In the genomic region with DNA sequence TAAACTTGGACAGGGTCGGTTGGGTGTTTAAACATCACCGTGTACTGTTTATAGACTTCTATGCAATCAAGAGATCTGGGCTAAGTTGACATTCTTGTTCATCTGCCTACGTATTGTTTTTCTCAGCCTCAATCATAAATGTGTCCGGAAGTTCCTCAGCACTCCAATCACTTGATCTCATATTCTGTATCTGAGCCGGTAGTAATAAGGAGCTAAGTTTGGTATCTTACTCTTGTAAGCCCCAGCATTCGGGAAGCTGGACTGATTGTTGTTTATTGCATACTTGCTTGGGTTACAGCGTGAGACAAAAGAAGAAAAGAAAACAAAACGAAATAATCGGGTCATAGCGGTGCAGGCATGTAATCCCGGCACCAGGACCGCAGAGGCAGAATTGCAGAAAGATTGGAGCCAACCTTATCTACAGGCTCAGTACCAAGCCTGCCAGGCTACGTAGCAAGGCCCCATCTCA, we compare ENCODE assay signal across 8 mouse cellular contexts. TPM values are rescaled to one million over a fixed set of nuclear protein-coding genes. Genes with fewer than 3 reads are reported as not detected.
DNase-seq lines count a peak whose midpoint lies in the region; ATAC-seq and TF ChIP-seq lines count a peak whose summit lies in the region.

No protein-coding gene starts in this region.

- 0 out of 2 replicates have a peak, but pooled peaks have one; percentile 1 for ATAC-seq in limb, embryonic 14.5 days (ENCODE audit: low FRiP score, low read depth)

- peak overlapping the region; percentile 91 for H3K4me3 ChIP-seq in kidney, adult 2 months (ENCODE audit: insufficient read depth, low read depth, low read length)
- peak overlapping the region; percentile 73 to 96 for H3K4me3 ChIP-seq in MEL (ENCODE audit: control insufficient read depth in 1 of 2, insufficient read depth in 1 of 2, low read depth in 2 of 2, low read length in 2 of 2)
- H3K4me3 ChIP-seq in embryonic fibroblast, embryonic 13.5 days (ENCODE audit: insufficient read depth, low read length): peak overlapping the region; percentile 59
- peak overlapping the region; percentile 91 for H3K4me3 ChIP-seq in limb, embryonic 14.5 days (replicated peaks; ENCODE audit: low read length)
- H3K4me3 ChIP-seq in small intestine, adult 2 months (ENCODE audit: low read depth, low read length): peak overlapping the region; percentile 98

- H3K27ac ChIP-seq in kidney, adult 2 months (ENCODE audit: insufficient read depth, low read depth, low read length): peak overlapping the region; percentile 90
- peak overlapping the region; percentile 88 for H3K27ac ChIP-seq in MEL (ENCODE audit: control insufficient read depth, low read depth, low read length)
- H3K27ac ChIP-seq in embryonic fibroblast, embryonic 13.5 days (ENCODE audit: insufficient read depth, low read length): peak overlapping the region; percentile 95
- H3K27ac ChIP-seq in limb, embryonic 14.5 days (replicated peaks; ENCODE audit: low read depth, low read length): peak overlapping the region; percentile 99
- H3K27ac ChIP-seq in small intestine, adult 2 months (ENCODE audit: insufficient read depth, low read depth, low read length): peak overlapping the region; percentile 100

- H3K4me2 ChIP-seq in limb, embryonic 14.5 days (replicated peaks; ENCODE audit: low read depth, low read length, severe bottlenecking): peak overlapping the region; percentile 68

- TF ChIP-seq POLR2A in kidney, adult 2 months (IDR thresholded peaks at IDR 0.05; ENCODE audit: low read depth, low read length): no peak
- TF ChIP-seq POLR2A in MEL (IDR thresholded peaks at IDR 0.05; ENCODE audit: control insufficient read depth in 1 of 2, insufficient read depth in 1 of 2, low read depth in 1 of 2, low read length in 2 of 2, poor library complexity in 1 of 2): no peak
- no peak for TF ChIP-seq POLR2A in embryonic fibroblast, embryonic 13.5 days (IDR thresholded peaks at IDR 0.05; ENCODE audit: low read depth, low read length)
- TF ChIP-seq POLR2A in limb, embryonic 14.5 days (IDR thresholded peaks at IDR 0.05; ENCODE audit: borderline replicate concordance, extremely low read depth, insufficient read depth, insufficient read length): no peak
- TF ChIP-seq POLR2A in small intestine, adult 2 months (IDR thresholded peaks at IDR 0.05; ENCODE audit: low read depth, low read length): no peak

- no peaks in the 10 kb centered on the region for H3K27me3 ChIP-seq in kidney, adult 2 months (replicated peaks; ENCODE audit: control insufficient read depth, insufficient read depth, low read length)
- H3K27me3 ChIP-seq in MEL (ENCODE audit: control insufficient read depth in 1 of 2, insufficient read depth in 2 of 2, low read length in 2 of 2): no peaks in the 10 kb centered on the region
- H3K27me3 ChIP-seq in limb, embryonic 14.5 days (ENCODE audit: control insufficient read depth, insufficient read depth, low read length): no peaks in the 10 kb centered on the region
- H3K27me3 ChIP-seq in small intestine, adult 2 months (ENCODE audit: control insufficient read depth, insufficient read depth, low read length): no peaks in the 10 kb centered on the region

- TF ChIP-seq EP300 in MEL (IDR thresholded peaks at IDR 0.05; ENCODE audit: low read depth in 1 of 2, low read length in 2 of 2): no peak

- TF ChIP-seq RAD21 in MEL (IDR thresholded peaks at IDR 0.05; ENCODE audit: low read depth, low read length): no peak

- no peak for TF ChIP-seq CTCF in kidney, adult 2 months (conservative IDR thresholded peaks at IDR 0.05; ENCODE audit: insufficient read depth, insufficient read length, low read depth, low read length)
- TF ChIP-seq CTCF in MEL (IDR thresholded peaks at IDR 0.05 in 2 of 3, conservative IDR thresholded peaks at IDR 0.05 in 1 of 3; ENCODE audit: control insufficient read depth in 1 of 3, insufficient read depth in 1 of 3, low read depth in 2 of 3, low read length in 3 of 3, poor library complexity in 1 of 3, severe bottlenecking in 1 of 3): no peak
- TF ChIP-seq CTCF in embryonic fibroblast, embryonic 13.5 days (IDR thresholded peaks at IDR 0.05; ENCODE audit: borderline replicate concordance, insufficient read depth, low read length): no peak
- TF ChIP-seq CTCF in small intestine, adult 2 months (IDR thresholded peaks at IDR 0.05; ENCODE audit: extremely low read depth, insufficient read length, insufficient replicate concordance, low read depth, low read length): no peak

- H3K36me3 ChIP-seq in kidney, adult 2 months (ENCODE audit: control insufficient read depth, insufficient read depth, low read length): no peaks in the 10 kb centered on the region
- peaks cover 0 to 29% of the 10 kb centered on the region in 2 experiments; a peak in 2 of 4 replicates for H3K36me3 ChIP-seq in MEL (ENCODE audit: control insufficient read depth in 1 of 2, insufficient read depth in 2 of 2, low read length in 2 of 2)
- 0 out of 2 replicates have a peak, but pooled peaks cover 7% of the 10 kb centered on the region for H3K36me3 ChIP-seq in limb, embryonic 14.5 days (ENCODE audit: control insufficient read depth, insufficient read depth, low read length)
- no peaks in the 10 kb centered on the region for H3K36me3 ChIP-seq in small intestine, adult 2 months (ENCODE audit: control insufficient read depth, insufficient read depth, low read length)

- WGBS in kidney, adult 2 months: 12% methylated on average over 13 of the region's 13 CpGs
- WGBS in limb, embryonic 14.5 days: 37% methylated on average over 13 of the region's 13 CpGs
- WGBS in small intestine, adult 2 months: 8% methylated on average over 13 of the region's 13 CpGs

- H3K9ac ChIP-seq in MEL (ENCODE audit: control insufficient read depth, low read depth, low read length, poor library complexity, severe bottlenecking): peak overlapping the region; percentile 90
- H3K9ac ChIP-seq in limb, embryonic 14.5 days (ENCODE audit: low read depth, low read length, severe bottlenecking): peak overlapping the region; percentile 99

- H3K4me1 ChIP-seq in kidney, adult 2 months (ENCODE audit: control insufficient read depth, insufficient read depth, low read length): peaks cover 23% of the 10 kb centered on the region; the same call in 1 of the 2 replicates
- H3K4me1 ChIP-seq in MEL (ENCODE audit: control insufficient read depth in 1 of 2, insufficient read depth in 2 of 2, low read length in 2 of 2): peaks cover 6 to 13% of the 10 kb centered on the region in 2 experiments
- peaks cover 9% of the 10 kb centered on the region for H3K4me1 ChIP-seq in embryonic fibroblast, embryonic 13.5 days (ENCODE audit: control insufficient read depth, insufficient read depth, low read length)
- H3K4me1 ChIP-seq in limb, embryonic 14.5 days (ENCODE audit: control insufficient read depth, insufficient read depth, low read length): peaks cover 16% of the 10 kb centered on the region; the same call in 1 of the 2 replicates
- peaks cover 13% of the 10 kb centered on the region; the same call in 1 of the 2 replicates for H3K4me1 ChIP-seq in small intestine, adult 2 months (ENCODE audit: control insufficient read depth, insufficient read depth, insufficient read length, low read length)

- no peak for DNase-seq in kidney, adult 2 months
- no peak for DNase-seq in kidney, postnatal 36 days
- peak; percentile 70 for DNase-seq in MEL (ENCODE audit: low read depth, low spot score)
- DNase-seq in limb, embryonic 14.5 days (ENCODE audit: low spot score): no peak
- DNase-seq in testis, postnatal 10 days (ENCODE audit: low spot score): no peak
- no peak for DNase-seq in adrenal gland, postnatal 10 days

- H3K79me2 ChIP-seq in MEL (ENCODE audit: control insufficient read depth, insufficient read depth, low read length, poor library complexity): peaks cover 39% of the 10 kb centered on the region

- H3K9me3 ChIP-seq in MEL (replicated peaks; ENCODE audit: insufficient read depth, low read length): no peaks in the 10 kb centered on the region
- H3K9me3 ChIP-seq in limb, embryonic 14.5 days (ENCODE audit: control insufficient read depth, low read length): no peaks in the 10 kb centered on the region

TF ChIP-seq in MEL, 35 proteins besides CTCF, POLR2A, EP300 and RAD21 (continues in another document):
- TF ChIP-seq USF2 (IDR thresholded peaks at IDR 0.05; ENCODE audit: borderline replicate concordance in 1 of 2, insufficient read depth in 1 of 2, low read depth in 1 of 2, low read length in 2 of 2): no peak
- peak; percentile 55 for TF ChIP-seq RCOR1 (IDR thresholded peaks at IDR 0.05; ENCODE audit: low read depth, low read length)
- TF ChIP-seq ELF1 (IDR thresholded peaks at IDR 0.05; ENCODE audit: low read depth, low read length): peak; percentile 56; the same call in 1 of the 2 replicates
- TF ChIP-seq MAZ (IDR thresholded peaks at IDR 0.05; ENCODE audit: low read depth, low read length): no peak
- TF ChIP-seq USF1 (IDR thresholded peaks at IDR 0.05; ENCODE audit: low read depth, low read length): no peak
- no peak for TF ChIP-seq CHD1 (IDR thresholded peaks at IDR 0.05; ENCODE audit: low read depth, low read length)
- 0 out of 2 replicates have a peak, but pooled peaks have one; percentile 10 for TF ChIP-seq SIN3A (IDR thresholded peaks at IDR 0.05; ENCODE audit: low read length)
- TF ChIP-seq MAX (IDR thresholded peaks at IDR 0.05; ENCODE audit: low read length): no peak
- TF ChIP-seq HCFC1 (IDR thresholded peaks at IDR 0.05; ENCODE audit: low read depth, low read length): no peak

RNA-seq across cellular contexts. Expression of gene Tm9sf3, which starts 0.6 kb away (rescaled TPM):
- polyA plus RNA-seq in kidney, adult 2 months (2012; rRNA removed): 63.2 and 80.6 TPM in 2 replicates
- total RNA-seq in MEL (2012; rRNA removed): 114 and 118 TPM in 2 replicates
- 100 to 1,000 TPM in 1 of 2 experiments, 10 to 100 TPM in 1; 34.3 to 103 TPM for polyA plus RNA-seq in MEL (2012; ENCODE audit: insufficient read depth in 1 of 2, insufficient read length in 2 of 2, low read depth in 1 of 2, low replicate concordance in 2 of 2, missing spikeins in 1 of 2)
- 269 and 273 TPM in 2 replicates for polyA plus RNA-seq in embryonic fibroblast, embryonic 13.5 days (2011; ENCODE audit: insufficient read length, low read depth, missing spikeins)
- polyA plus RNA-seq in limb, embryonic 14.5 days (2012; rRNA removed): 132 and 138 TPM in 2 replicates
- 165 and 166 TPM in 2 replicates for polyA plus RNA-seq in limb, embryonic 14.5 days (2014; fragmentation: Nextera tagmentation; extraction: Ambion mirVana)
- polyA plus RNA-seq in small intestine, adult 2 months (2012; rRNA removed): 17.7 and 33.5 TPM in 2 replicates
- total RNA-seq in adrenal gland, postnatal 10 days (2021): 100 to 1,000 TPM; 143 to 149 TPM

RNA-seq across cellular contexts. Expression of gene Tll2, which starts 57.7 kb away (rescaled TPM):
- polyA plus RNA-seq in kidney, adult 2 months (2012; rRNA removed): 0.03 TPM in 1 of 2 replicates, not detected in the other
- not detected in 2 replicates for total RNA-seq in MEL (2012; rRNA removed)
- not detected for polyA plus RNA-seq in MEL (2012; ENCODE audit: insufficient read depth in 1 of 2, insufficient read length in 2 of 2, low read depth in 1 of 2, low replicate concordance in 2 of 2, missing spikeins in 1 of 2)
- not detected in 2 replicates for polyA plus RNA-seq in embryonic fibroblast, embryonic 13.5 days (2011; ENCODE audit: insufficient read length, low read depth, missing spikeins)
- polyA plus RNA-seq in limb, embryonic 14.5 days (2012; rRNA removed): 1.7 and 1.9 TPM in 2 replicates
- polyA plus RNA-seq in limb, embryonic 14.5 days (2014; fragmentation: Nextera tagmentation; extraction: Ambion mirVana): 0.61 and 1.0 TPM in 2 replicates
- polyA plus RNA-seq in small intestine, adult 2 months (2012; rRNA removed): 0.03 TPM in 1 of 2 replicates, not detected in the other
- under 1 TPM; 0.27 to 0.94 TPM for total RNA-seq in adrenal gland, postnatal 10 days (2021)
